7 mouse cellular contexts compared by ENCODE assay signal in genomic region chr11:78832816-78833314, GRCm38 (mm10). TPM values are rescaled to one million over a fixed set of nuclear protein-coding genes. Genes with fewer than 3 reads are reported as not detected.
A peak's percentile ranks its signal among the peaks of the same experiment; 100 is the strongest.
DNase-seq lines count a peak whose midpoint lies in the region; ATAC-seq and TF ChIP-seq lines count a peak whose summit lies in the region.

No protein-coding gene starts in this region.

- 55% methylated on average over 13 of the region's 13 CpGs for WGBS in intestine, embryonic 16.5 days
- WGBS in lung, adult 2 months = 31% methylated on average over 13 of the region's 13 CpGs

- DNase-seq in urinary bladder, postnatal 14 days (ENCODE audit: low spot score) = peak; percentile 38
- no peak for DNase-seq in urinary bladder, adult 2 months (ENCODE audit: low spot score)
- DNase-seq in lung, adult 2 months = peak; percentile 37
- DNase-seq in retina, postnatal 1 day = no peak
- no peak for DNase-seq in frontal cortex, adult 2 months (ENCODE audit: extremely low spot score in 1 of 2, low spot score in 1 of 2)

- no peak overlapping the region for H3K9ac ChIP-seq in intestine, embryonic 16.5 days (ENCODE audit: low read depth, low read length)

- H3K27ac ChIP-seq in intestine, embryonic 16.5 days (ENCODE audit: low read length) = no peak overlapping the region

- peak; percentile 22; the same call in 1 of the 2 replicates for TF ChIP-seq POLR2A in lung, adult 2 months (IDR thresholded peaks at IDR 0.05; ENCODE audit: borderline replicate concordance, extremely low read depth, low read depth, low read length)

- no peak overlapping the region for H3K4me2 ChIP-seq in intestine, embryonic 16.5 days (ENCODE audit: low read depth, low read length)

- peak overlapping the region; percentile 46 for H3K4me3 ChIP-seq in erythroblast, embryonic 14.5 days (replicated peaks)
- H3K4me3 ChIP-seq in intestine, embryonic 16.5 days (ENCODE audit: low read length) = no peak overlapping the region
- no peak overlapping the region for H3K4me3 ChIP-seq in lung, adult 2 months (replicated peaks; ENCODE audit: extremely low read depth, low read depth, low read length)

- H3K27me3 ChIP-seq in erythroblast, embryonic 14.5 days (ENCODE audit: control insufficient read depth) = no peaks in the 10 kb centered on the region
- H3K27me3 ChIP-seq in intestine, embryonic 16.5 days (replicated peaks; ENCODE audit: control insufficient read depth, insufficient read depth, low read length) = no peaks in the 10 kb centered on the region

- H3K4me1 ChIP-seq in erythroblast, embryonic 14.5 days (ENCODE audit: control insufficient read depth) = peaks cover 81% of the 10 kb centered on the region
- peaks cover 5% of the 10 kb centered on the region; the same call in 1 of the 2 replicates for H3K4me1 ChIP-seq in intestine, embryonic 16.5 days (ENCODE audit: control insufficient read depth, insufficient read depth, low read length)
- H3K4me1 ChIP-seq in lung, adult 2 months (ENCODE audit: control insufficient read depth, insufficient read depth, low read length) = peaks cover 5% of the 10 kb centered on the region

- no peaks in the 10 kb centered on the region for H3K9me3 ChIP-seq in erythroblast, embryonic 14.5 days (ENCODE audit: control insufficient read depth, low read length)
- no peaks in the 10 kb centered on the region for H3K9me3 ChIP-seq in intestine, embryonic 16.5 days (ENCODE audit: control insufficient read depth, low read length)

- no peak for TF ChIP-seq CTCF in lung, adult 2 months (IDR thresholded peaks at IDR 0.05; ENCODE audit: insufficient read depth, low read length)

- ATAC-seq in intestine, embryonic 16.5 days = peak; percentile 69

- peaks cover 6% of the 10 kb centered on the region for H3K36me3 ChIP-seq in erythroblast, embryonic 14.5 days (ENCODE audit: control insufficient read depth)
- no peaks in the 10 kb centered on the region for H3K36me3 ChIP-seq in intestine, embryonic 16.5 days (ENCODE audit: control insufficient read depth, insufficient read depth, low read length)

RNA-seq across cellular contexts. Expression of gene Lyrm9, which starts 6.5 kb away (rescaled TPM):
- 13.9 and 21.3 TPM in 2 replicates for polyA plus RNA-seq in urinary bladder, adult 2 months (2012; rRNA removed)
- polyA plus RNA-seq in erythroblast, embryonic 14.5 days (2012) = 8.3 and 12.3 TPM in 2 replicates
- polyA plus RNA-seq in intestine, embryonic 16.5 days (2015; fragmentation: Nextera tagmentation; extraction: Ambion mirVana) = 20.7 and 21.9 TPM in 2 replicates
- polyA plus RNA-seq in lung, adult 2 months (2012; rRNA removed) = 7.6 and 15.3 TPM in 2 replicates
- polyA plus RNA-seq in frontal cortex, adult 2 months (2012; rRNA removed) = 18.5 and 24.1 TPM in 2 replicates

Comparison
In these comparisons a context has a peak if more than half of its experiments do, and no peak if none do; other contexts are left out.
1. DNase-seq: peak in urinary bladder, postnatal 14 days (single experiment) and lung, adult 2 months (single experiment); none in urinary bladder, adult 2 months (single experiment), retina, postnatal 1 day (single experiment) and frontal cortex, adult 2 months (0 of 2).